Mouse (Mus musculus): Measurements from ENCODE around the gene Gramd2. TPM values are rescaled to one million over a fixed set of nuclear protein-coding genes. Genes with fewer than 3 reads are reported as not detected.
A peak's percentile ranks its signal among the peaks of the same experiment; 100 is the strongest.

Gene Gramd2
- polyA plus RNA-seq, 1 experiment from 2014 or later = 0.43 TPM

- 22% methylated on average over 10 of the region's 10 CpGs for WGBS
- H3K4me3 ChIP-seq (ENCODE audit: low read depth, low read length) = no peak overlapping the region
- no peak overlapping the region for H3K27ac ChIP-seq (ENCODE audit: low read depth, low read length)
- peak; percentile 88 for DNase-seq (ENCODE audit: low spot score)
- H3K36me3 ChIP-seq (ENCODE audit: control insufficient read depth, insufficient read depth, low read length) = no peaks in the 10 kb centered on the region
- no peak for ATAC-seq (ENCODE audit: low FRiP score)
- H3K4me2 ChIP-seq (replicated peaks; ENCODE audit: low read depth, low read length) = no peak overlapping the region
- no peak overlapping the region for H3K9ac ChIP-seq (ENCODE audit: low read depth, low read length)
- no peaks in the 10 kb centered on the region for H3K9me3 ChIP-seq (ENCODE audit: control insufficient read depth, low read length)
- no peaks in the 10 kb centered on the region for H3K4me1 ChIP-seq (replicated peaks; ENCODE audit: control insufficient read depth, insufficient read depth, low read length)
- no peaks in the 10 kb centered on the region for H3K27me3 ChIP-seq (ENCODE audit: control insufficient read depth, insufficient read depth, low read length)
Observed at GRCm38 (mm10) chr9:59723096-59723657, 43.2 kb downstream of the Gramd2 start.

- DNase-seq (ENCODE audit: low spot score) (peak; percentile 8), ATAC-seq (ENCODE audit: low FRiP score) (no peak)
- WGBS = 75% methylated on average over 8 of the region's 8 CpGs
- H3K9ac ChIP-seq (ENCODE audit: low read depth, low read length) = no peak overlapping the region
- H3K36me3 ChIP-seq (ENCODE audit: control insufficient read depth, insufficient read depth, low read length) = no peaks in the 10 kb centered on the region
- H3K4me2 ChIP-seq (replicated peaks; ENCODE audit: low read depth, low read length) = no peak overlapping the region
- H3K4me3 ChIP-seq (ENCODE audit: low read depth, low read length) = no peak overlapping the region
- no peaks in the 10 kb centered on the region for H3K9me3 ChIP-seq (ENCODE audit: control insufficient read depth, low read length)
- H3K27ac ChIP-seq (ENCODE audit: low read depth, low read length) = no peak overlapping the region
- no peaks in the 10 kb centered on the region for H3K4me1 ChIP-seq (replicated peaks; ENCODE audit: control insufficient read depth, insufficient read depth, low read length)
- H3K27me3 ChIP-seq (ENCODE audit: control insufficient read depth, insufficient read depth, low read length) = no peaks in the 10 kb centered on the region
Observed at GRCm38 (mm10) chr9:59723791-59724442, 44.0 kb downstream of the Gramd2 start.

GRCm38 (mm10) chr9:59725515-59725914 is 45.6 kb downstream of the Gramd2 start:
- Histone ChIP-seq H3K9ac (ENCODE audit: low read depth, low read length) (no peak overlapping the region), H3K27ac (ENCODE audit: low read depth, low read length) (no peak overlapping the region), H3K27me3 (ENCODE audit: control insufficient read depth, insufficient read depth, low read length) (no peaks in the 10 kb centered on the region), H3K36me3 (ENCODE audit: control insufficient read depth, insufficient read depth, low read length) (no peaks in the 10 kb centered on the region), H3K4me3 (ENCODE audit: low read depth, low read length) (no peak overlapping the region), H3K4me2 (replicated peaks; ENCODE audit: low read depth, low read length) (no peak overlapping the region), H3K4me1 (replicated peaks; ENCODE audit: control insufficient read depth, insufficient read depth, low read length) (no peaks in the 10 kb centered on the region), H3K9me3 (ENCODE audit: control insufficient read depth, low read length) (no peaks in the 10 kb centered on the region)
- ATAC-seq (ENCODE audit: low FRiP score) (no peak), DNase-seq (ENCODE audit: low spot score) (no peak)
- WGBS = 87% methylated on average over 10 of the region's 10 CpGs

GRCm38 (mm10) chr9:59727569-59728286 is 47.8 kb downstream of the Gramd2 start:
- H3K4me1 ChIP-seq (replicated peaks; ENCODE audit: control insufficient read depth, insufficient read depth, low read length) = no peaks in the 10 kb centered on the region
- no peak overlapping the region for H3K4me2 ChIP-seq (replicated peaks; ENCODE audit: low read depth, low read length)
- no peak overlapping the region for H3K27ac ChIP-seq (ENCODE audit: low read depth, low read length)
- ATAC-seq (ENCODE audit: low FRiP score) (no peak), DNase-seq (ENCODE audit: low spot score) (no peak)
- WGBS = 92% methylated on average over 11 of the region's 11 CpGs
- H3K4me3 ChIP-seq (ENCODE audit: low read depth, low read length) = no peak overlapping the region
- H3K9ac ChIP-seq (ENCODE audit: low read depth, low read length) = no peak overlapping the region
- H3K27me3 ChIP-seq (ENCODE audit: control insufficient read depth, insufficient read depth, low read length) = no peaks in the 10 kb centered on the region
- H3K36me3 ChIP-seq (ENCODE audit: control insufficient read depth, insufficient read depth, low read length) = no peaks in the 10 kb centered on the region
- no peaks in the 10 kb centered on the region for H3K9me3 ChIP-seq (ENCODE audit: control insufficient read depth, low read length)

- no peaks in the 10 kb centered on the region for H3K36me3 ChIP-seq (ENCODE audit: control insufficient read depth, insufficient read depth, low read length)
- no peak for DNase-seq (ENCODE audit: low spot score)
- WGBS = 94% methylated on average over 5 of the region's 5 CpGs
Observed at GRCm38 (mm10) chr9:59731136-59731535, 51.2 kb downstream of the Gramd2 start.

GRCm38 (mm10) chr9:59733075-59733474 is 53.1 kb downstream of the Gramd2 start:
- no peak overlapping the region for H3K27ac ChIP-seq (ENCODE audit: low read depth, low read length)
- no peaks in the 10 kb centered on the region for H3K9me3 ChIP-seq (ENCODE audit: control insufficient read depth, low read length)
- no peak overlapping the region for H3K4me2 ChIP-seq (replicated peaks; ENCODE audit: low read depth, low read length)
- no peak overlapping the region for H3K9ac ChIP-seq (ENCODE audit: low read depth, low read length)
- no peaks in the 10 kb centered on the region for H3K27me3 ChIP-seq (ENCODE audit: control insufficient read depth, insufficient read depth, low read length)
- 76% methylated on average over 6 of the region's 6 CpGs for WGBS
- H3K36me3 ChIP-seq (ENCODE audit: control insufficient read depth, insufficient read depth, low read length) = no peaks in the 10 kb centered on the region
- H3K4me3 ChIP-seq (ENCODE audit: low read depth, low read length) = no peak overlapping the region
- H3K4me1 ChIP-seq (replicated peaks; ENCODE audit: control insufficient read depth, insufficient read depth, low read length) = no peaks in the 10 kb centered on the region
- no peak for ATAC-seq (ENCODE audit: low FRiP score)
- no peak for DNase-seq (ENCODE audit: low spot score)

More at GRCm38 (mm10) chr9:59731136-59731535, 51.2 kb downstream of the Gramd2 start:
- no peak overlapping the region for H3K4me3 ChIP-seq (ENCODE audit: low read depth, low read length)
- H3K4me2 ChIP-seq (replicated peaks; ENCODE audit: low read depth, low read length) = no peak overlapping the region
- ATAC-seq (ENCODE audit: low FRiP score) = no peak
- H3K27me3 ChIP-seq (ENCODE audit: control insufficient read depth, insufficient read depth, low read length) = no peaks in the 10 kb centered on the region
- H3K9ac ChIP-seq (ENCODE audit: low read depth, low read length) = no peak overlapping the region
- H3K9me3 ChIP-seq (ENCODE audit: control insufficient read depth, low read length) = no peaks in the 10 kb centered on the region
- H3K4me1 ChIP-seq (replicated peaks; ENCODE audit: control insufficient read depth, insufficient read depth, low read length) = no peaks in the 10 kb centered on the region
- H3K27ac ChIP-seq (ENCODE audit: low read depth, low read length) = no peak overlapping the region

- DNase-seq (ENCODE audit: low spot score) (no peak), ATAC-seq (ENCODE audit: low FRiP score) (no peak)
- 71% methylated on average over 4 of the region's 4 CpGs for WGBS
- H3K4me1 ChIP-seq (replicated peaks; ENCODE audit: control insufficient read depth, insufficient read depth, low read length) = no peaks in the 10 kb centered on the region
- no peak overlapping the region for H3K4me3 ChIP-seq (ENCODE audit: low read depth, low read length)
- no peak overlapping the region for H3K27ac ChIP-seq (ENCODE audit: low read depth, low read length)
- no peak overlapping the region for H3K4me2 ChIP-seq (replicated peaks; ENCODE audit: low read depth, low read length)
- H3K36me3 ChIP-seq (ENCODE audit: control insufficient read depth, insufficient read depth, low read length) = no peaks in the 10 kb centered on the region
- H3K27me3 ChIP-seq (ENCODE audit: control insufficient read depth, insufficient read depth, low read length) = no peaks in the 10 kb centered on the region
- H3K9ac ChIP-seq (ENCODE audit: low read depth, low read length) = no peak overlapping the region
- H3K9me3 ChIP-seq (ENCODE audit: control insufficient read depth, low read length) = no peaks in the 10 kb centered on the region
Observed at GRCm38 (mm10) chr9:59735394-59735793, 55.5 kb downstream of the Gramd2 start.

GRCm38 (mm10) chr9:59740593-59740992 is 60.6 kb downstream of the Gramd2 start:
- Histone ChIP-seq H3K4me1 (replicated peaks; ENCODE audit: control insufficient read depth, insufficient read depth, low read length) (no peaks in the 10 kb centered on the region), H3K9ac (ENCODE audit: low read depth, low read length) (no peak overlapping the region), H3K27ac (ENCODE audit: low read depth, low read length) (no peak overlapping the region), H3K36me3 (ENCODE audit: control insufficient read depth, insufficient read depth, low read length) (no peaks in the 10 kb centered on the region), H3K27me3 (ENCODE audit: control insufficient read depth, insufficient read depth, low read length) (no peaks in the 10 kb centered on the region), H3K4me2 (replicated peaks; ENCODE audit: low read depth, low read length) (no peak overlapping the region), H3K4me3 (ENCODE audit: low read depth, low read length) (no peak overlapping the region), H3K9me3 (ENCODE audit: control insufficient read depth, low read length) (no peaks in the 10 kb centered on the region)
- 87% methylated on average over 2 of the region's 2 CpGs for WGBS
- DNase-seq (ENCODE audit: low spot score) = no peak
- no peak for ATAC-seq (ENCODE audit: low FRiP score)

GRCm38 (mm10) chr9:59743903-59744302 is 64.0 kb downstream of the Gramd2 start:
- ATAC-seq (ENCODE audit: low FRiP score) (no peak), DNase-seq (ENCODE audit: low spot score) (no peak)
- Histone ChIP-seq H3K27me3 (ENCODE audit: control insufficient read depth, insufficient read depth, low read length) (no peaks in the 10 kb centered on the region), H3K27ac (ENCODE audit: low read depth, low read length) (no peak overlapping the region), H3K9me3 (ENCODE audit: control insufficient read depth, low read length) (no peaks in the 10 kb centered on the region), H3K36me3 (ENCODE audit: control insufficient read depth, insufficient read depth, low read length) (no peaks in the 10 kb centered on the region), H3K9ac (ENCODE audit: low read depth, low read length) (no peak overlapping the region), H3K4me2 (replicated peaks; ENCODE audit: low read depth, low read length) (no peak overlapping the region), H3K4me1 (replicated peaks; ENCODE audit: control insufficient read depth, insufficient read depth, low read length) (no peaks in the 10 kb centered on the region), H3K4me3 (ENCODE audit: low read depth, low read length) (no peak overlapping the region)
- 97% methylated on average over 3 of the region's 3 CpGs for WGBS

Data from hindbrain, embryonic 11.5 days (tissue).